Mouse (Mus musculus) G1E (cell line): Measurements from ENCODE around the gene Mtx1.

ENCODE experiments used
- CTCF ChIP-seq: IDR thresholded peaks from 2 replicates; pipeline ENCODE4 v1.5.1; 2012; ENCODE audit warnings: low read depth, low read length, inconsistent platforms, mixed read lengths
- GATA1 ChIP-seq: IDR thresholded peaks from 2 replicates; pipeline ENCODE4 v1.6.1; 2012; ENCODE audit warnings: borderline replicate concordance, low read length, inconsistent platforms, mixed read lengths
- TAL1 ChIP-seq: conservative IDR thresholded peaks from 2 replicates; pipeline ENCODE4 v1.6.1; 2012; ENCODE audit warnings: low read depth, low read length, inconsistent platforms, mixed read lengths

GRCm38 (mm10) chr3:89237682-89238081 lies 10.8 kb upstream of the Mtx1 start:
- TF ChIP-seq CTCF (no peak), GATA1 (no peak), TAL1 (no peak)
